Mouse (Mus musculus): Measurements from ENCODE around the gene Papola. TPM values are rescaled to one million over a fixed set of nuclear protein-coding genes. Genes with fewer than 3 reads are reported as not detected.
A peak's percentile ranks its signal among the peaks of the same experiment; 100 is the strongest.
"Not testable (repeated sequence)": the region's sequence is repeated elsewhere in the genome, so short reads cannot be mapped to it uniquely, and the experiment has no call there.

Gene Papola
- polyA plus RNA-seq, 1 experiment from 2014 or later: 167 TPM

GRCm38 (mm10) chr12:105823472-105823871 is 39.0 kb downstream of the Papola start:
- no peak overlapping the region for H3K4me3 ChIP-seq (replicated peaks; ENCODE audit: low read length)
- 80% methylated on average over 4 of the region's 4 CpGs for WGBS
- no peak overlapping the region for H3K9ac ChIP-seq (ENCODE audit: low read length)
- H3K4me1 ChIP-seq (ENCODE audit: control insufficient read depth, insufficient read depth, low read length): no peaks in the 10 kb centered on the region
- no peaks in the 10 kb centered on the region for H3K27me3 ChIP-seq (ENCODE audit: control insufficient read depth, insufficient read depth, low read length)
- ATAC-seq (ENCODE audit: insufficient read depth, low FRiP score): no peak
- H3K9me3 ChIP-seq (replicated peaks; ENCODE audit: control insufficient read depth, low read length): no peaks in the 10 kb centered on the region
- peaks cover 46% of the 10 kb centered on the region for H3K36me3 ChIP-seq (ENCODE audit: control insufficient read depth, insufficient read depth, low read length)
- no peak overlapping the region for H3K27ac ChIP-seq (ENCODE audit: low read length)
- no peak overlapping the region for H3K4me2 ChIP-seq (ENCODE audit: low read depth, low read length)

- ATAC-seq (ENCODE audit: insufficient read depth, low FRiP score): no peak
These were observed 40.2 kb downstream of the Papola start for GRCm38 (mm10) chr12:105824743-105825142.

GRCm38 (mm10) chr12:105825266-105825665 is 40.8 kb downstream of the Papola start:
- H3K9me3 ChIP-seq (replicated peaks; ENCODE audit: control insufficient read depth, low read length): no peaks in the 10 kb centered on the region
- no peak overlapping the region for H3K9ac ChIP-seq (ENCODE audit: low read length)
- WGBS: 93% methylated on average over 4 of the region's 4 CpGs
- no peak overlapping the region for H3K4me2 ChIP-seq (ENCODE audit: low read depth, low read length)
- H3K27me3 ChIP-seq (ENCODE audit: control insufficient read depth, insufficient read depth, low read length): no peaks in the 10 kb centered on the region
- peaks cover 52% of the 10 kb centered on the region for H3K36me3 ChIP-seq (ENCODE audit: control insufficient read depth, insufficient read depth, low read length)
- no peak overlapping the region for H3K4me3 ChIP-seq (replicated peaks; ENCODE audit: low read length)
- H3K27ac ChIP-seq (ENCODE audit: low read length): no peak overlapping the region
- no peaks in the 10 kb centered on the region for H3K4me1 ChIP-seq (ENCODE audit: control insufficient read depth, insufficient read depth, low read length)
- no peak for ATAC-seq (ENCODE audit: insufficient read depth, low FRiP score)

More at GRCm38 (mm10) chr12:105824743-105825142, 40.2 kb downstream of the Papola start:
- no peaks in the 10 kb centered on the region for H3K27me3 ChIP-seq (ENCODE audit: control insufficient read depth, insufficient read depth, low read length)
- H3K36me3 ChIP-seq (ENCODE audit: control insufficient read depth, insufficient read depth, low read length): peaks cover 52% of the 10 kb centered on the region
- no peak overlapping the region for H3K27ac ChIP-seq (ENCODE audit: low read length)
- H3K9ac ChIP-seq (ENCODE audit: low read length): no peak overlapping the region
- H3K4me3 ChIP-seq (replicated peaks; ENCODE audit: low read length): no peak overlapping the region
- no peaks in the 10 kb centered on the region for H3K9me3 ChIP-seq (replicated peaks; ENCODE audit: control insufficient read depth, low read length)
- H3K4me2 ChIP-seq (ENCODE audit: low read depth, low read length): no peak overlapping the region
- H3K4me1 ChIP-seq (ENCODE audit: control insufficient read depth, insufficient read depth, low read length): no peaks in the 10 kb centered on the region
- 79% methylated on average over 8 of the region's 8 CpGs for WGBS

GRCm38 (mm10) chr12:105832541-105832940 is 48.0 kb downstream of the Papola start:
- Histone ChIP-seq H3K9ac (ENCODE audit: low read length) (no peak overlapping the region), H3K9me3 (replicated peaks; ENCODE audit: control insufficient read depth, low read length) (no peaks in the 10 kb centered on the region), H3K4me3 (replicated peaks; ENCODE audit: low read length) (no peak overlapping the region), H3K27me3 (ENCODE audit: control insufficient read depth, insufficient read depth, low read length) (no peaks in the 10 kb centered on the region), H3K4me1 (ENCODE audit: control insufficient read depth, insufficient read depth, low read length) (no peaks in the 10 kb centered on the region), H3K27ac (ENCODE audit: low read length) (no peak overlapping the region), H3K36me3 (ENCODE audit: control insufficient read depth, insufficient read depth, low read length) (peaks cover 34% of the 10 kb centered on the region), H3K4me2 (ENCODE audit: low read depth, low read length) (no peak overlapping the region)
- no peak for ATAC-seq (ENCODE audit: insufficient read depth, low FRiP score)
- WGBS: 80% methylated on average over 6 of the region's 6 CpGs

GRCm38 (mm10) chr12:105834926-105835325 is 50.4 kb downstream of the Papola start:
- H3K27me3 ChIP-seq (ENCODE audit: control insufficient read depth, insufficient read depth, low read length): no peaks in the 10 kb centered on the region
- WGBS: 59% methylated on average over 6 of the region's 6 CpGs
- H3K36me3 ChIP-seq (ENCODE audit: control insufficient read depth, insufficient read depth, low read length): peaks cover 19% of the 10 kb centered on the region
- no peaks in the 10 kb centered on the region for H3K9me3 ChIP-seq (replicated peaks; ENCODE audit: control insufficient read depth, low read length)
- H3K4me2 ChIP-seq (ENCODE audit: low read depth, low read length): no peak overlapping the region
- H3K27ac ChIP-seq (ENCODE audit: low read length): no peak overlapping the region
- no peak overlapping the region for H3K4me3 ChIP-seq (replicated peaks; ENCODE audit: low read length)
- no peaks in the 10 kb centered on the region for H3K4me1 ChIP-seq (ENCODE audit: control insufficient read depth, insufficient read depth, low read length)
- H3K9ac ChIP-seq (ENCODE audit: low read length): no peak overlapping the region
- no peak for ATAC-seq (ENCODE audit: insufficient read depth, low FRiP score)

GRCm38 (mm10) chr12:105835571-105835970 is 51.1 kb downstream of the Papola start:
- no peak overlapping the region for H3K4me3 ChIP-seq (replicated peaks; ENCODE audit: low read length)
- H3K36me3 ChIP-seq (ENCODE audit: control insufficient read depth, insufficient read depth, low read length): peaks cover 23% of the 10 kb centered on the region
- no peak overlapping the region for H3K4me2 ChIP-seq (ENCODE audit: low read depth, low read length)
- no peaks in the 10 kb centered on the region for H3K4me1 ChIP-seq (ENCODE audit: control insufficient read depth, insufficient read depth, low read length)
- no peak overlapping the region for H3K9ac ChIP-seq (ENCODE audit: low read length)
- no peak for ATAC-seq (ENCODE audit: insufficient read depth, low FRiP score)
- H3K9me3 ChIP-seq (replicated peaks; ENCODE audit: control insufficient read depth, low read length): no peaks in the 10 kb centered on the region
- H3K27me3 ChIP-seq (ENCODE audit: control insufficient read depth, insufficient read depth, low read length): no peaks in the 10 kb centered on the region
- WGBS: 77% methylated on average over 6 of the region's 6 CpGs
- H3K27ac ChIP-seq (ENCODE audit: low read length): no peak overlapping the region

GRCm38 (mm10) chr12:105836196-105836595 is 51.7 kb downstream of the Papola start:
- ATAC-seq (ENCODE audit: insufficient read depth, low FRiP score): no peak
- Histone ChIP-seq H3K9ac (ENCODE audit: low read length) (no peak overlapping the region), H3K4me2 (ENCODE audit: low read depth, low read length) (no peak overlapping the region), H3K4me3 (replicated peaks; ENCODE audit: low read length) (no peak overlapping the region), H3K27me3 (ENCODE audit: control insufficient read depth, insufficient read depth, low read length) (no peaks in the 10 kb centered on the region), H3K36me3 (ENCODE audit: control insufficient read depth, insufficient read depth, low read length) (peaks cover 23% of the 10 kb centered on the region), H3K9me3 (replicated peaks; ENCODE audit: control insufficient read depth, low read length) (no peaks in the 10 kb centered on the region), H3K27ac (ENCODE audit: low read length) (no peak overlapping the region), H3K4me1 (ENCODE audit: control insufficient read depth, insufficient read depth, low read length) (no peaks in the 10 kb centered on the region)
- WGBS: 82% methylated on average over 2 of the region's 2 CpGs

- H3K4me2 ChIP-seq (ENCODE audit: low read depth, low read length): no peak overlapping the region
- no peaks in the 10 kb centered on the region for H3K27me3 ChIP-seq (ENCODE audit: control insufficient read depth, insufficient read depth, low read length)
- ATAC-seq (ENCODE audit: insufficient read depth, low FRiP score): 0 out of 2 replicates have a peak, but pooled peaks have one; percentile 25
- 64% methylated on average over 4 of the region's 4 CpGs for WGBS
- no peak overlapping the region for H3K27ac ChIP-seq (ENCODE audit: low read length)
- peaks cover 23% of the 10 kb centered on the region for H3K36me3 ChIP-seq (ENCODE audit: control insufficient read depth, insufficient read depth, low read length)
- H3K9ac ChIP-seq (ENCODE audit: low read length): no peak overlapping the region
- H3K4me1 ChIP-seq (ENCODE audit: control insufficient read depth, insufficient read depth, low read length): no peaks in the 10 kb centered on the region
- no peak overlapping the region for H3K4me3 ChIP-seq (replicated peaks; ENCODE audit: low read length)
- H3K9me3 ChIP-seq (replicated peaks; ENCODE audit: control insufficient read depth, low read length): no peaks in the 10 kb centered on the region
These were observed 54.6 kb downstream of the Papola start for GRCm38 (mm10) chr12:105839096-105839495.

- H3K9me3 ChIP-seq (replicated peaks; ENCODE audit: control insufficient read depth, low read length); H3K27ac ChIP-seq (ENCODE audit: low read length); H3K27me3 ChIP-seq (ENCODE audit: control insufficient read depth, insufficient read depth, low read length); H3K4me3 ChIP-seq (replicated peaks; ENCODE audit: low read length); H3K4me1 ChIP-seq (ENCODE audit: control insufficient read depth, insufficient read depth, low read length); H3K9ac ChIP-seq (ENCODE audit: low read length); H3K4me2 ChIP-seq (ENCODE audit: low read depth, low read length); ATAC-seq (ENCODE audit: insufficient read depth, low FRiP score): not testable (repeated sequence)
- peaks cover 12% of the 10 kb centered on the region for H3K36me3 ChIP-seq (ENCODE audit: control insufficient read depth, insufficient read depth, low read length)
- 93% methylated on average over 8 of the region's 8 CpGs for WGBS
These were observed 56.1 kb downstream of the Papola start for GRCm38 (mm10) chr12:105840545-105840944.

Data from stomach, embryonic 16.5 days (tissue).